Mouse (Mus musculus) embryonic facial prominence, embryonic 11.5 days (tissue): Measurements from ENCODE around the gene Slc41a3. TPM values are rescaled to one million over a fixed set of nuclear protein-coding genes. Genes with fewer than 3 reads are reported as not detected.
"Not testable (repeated sequence)": the region's sequence is repeated elsewhere in the genome, so short reads cannot be mapped to it uniquely, and the experiment has no call there.

ENCODE experiments used
- ATAC-seq: fragments of 200-750 bp; cut with Nextera tagmentation; replicated peaks from 2 replicates; pipeline ENCODE4 v1.8.0; 2017; ENCODE audit warnings: low read depth; ENCODE audit not compliant: insufficient number of reproducible peaks, low FRiP score, low TSS enrichment
- DNase-seq: peaks from one replicate; pipeline ENCODE4 v3.0.0-alpha.2; 2015; ENCODE audit warnings: low spot score
- H3K27ac ChIP-seq: fragments of 300-500 bp; sonication (generic); replicated peaks from 2 replicates; pipeline ENCODE4 v1.5.1; 2014; ENCODE audit warnings: mild to moderate bottlenecking, low read depth, low read length, control low read depth
- H3K27me3 ChIP-seq: fragments of 300-500 bp; sonication (generic); 2 replicates; pipeline ENCODE4 v1.6.1; 2014; ENCODE audit warnings: mild to moderate bottlenecking, low read length, moderate library complexity, mixed read lengths; ENCODE audit not compliant: control insufficient read depth, insufficient read depth
- H3K36me3 ChIP-seq: fragments of 300-500 bp; sonication (generic); replicated peaks from 2 replicates; pipeline ENCODE4 v1.6.1; 2014; ENCODE audit warnings: low read depth, mild to moderate bottlenecking, low read length, moderate library complexity, mixed read lengths; ENCODE audit not compliant: control insufficient read depth, insufficient read depth
- H3K4me1 ChIP-seq: fragments of 300-500 bp; sonication (generic); 2 replicates; pipeline ENCODE4 v1.6.1; 2014; ENCODE audit warnings: low read length, mixed read lengths; ENCODE audit not compliant: control insufficient read depth, insufficient read depth
- H3K4me2 ChIP-seq: fragments of 300-500 bp; sonication (generic); 2 replicates; pipeline ENCODE4 v1.6.1; 2014; ENCODE audit warnings: low read depth, mild to moderate bottlenecking, control low read depth, low read length, moderate library complexity
- H3K4me3 ChIP-seq: fragments of 300-500 bp; sonication (generic); 2 replicates; pipeline ENCODE4 v1.5.1; 2014; ENCODE audit warnings: low read depth, low read length, control low read depth
- H3K9ac ChIP-seq: fragments of 300-500 bp; sonication (generic); replicated peaks from 2 replicates; pipeline ENCODE4 v1.6.1; 2014; ENCODE audit warnings: mild to moderate bottlenecking, control low read depth, low read length
- H3K9me3 ChIP-seq: fragments of 300-500 bp; sonication (generic); replicated peaks from 2 replicates; pipeline ENCODE4 v1.6.1; 2016; ENCODE audit warnings: mild to moderate bottlenecking, low read length, inconsistent platforms, mixed read lengths; ENCODE audit not compliant: control insufficient read depth
- WGBS: fragments of 180-500 bp; shearing (Covaris S2); extraction: QIAGEN DNeasy Blood & Tissue Kit; methylation state at CpG from one replicate; pipeline ENCODE4 v1.1.7; 2014; 5-methylcytosine and 5-hydroxymethylcytosine counted together
- polyA plus RNA-seq: library from polyadenylated mRNA; unstranded; fragments of >200 nt; fragmentation: Nextera tagmentation; extraction: Ambion mirVana; gene quantifications from 2 replicates; pipeline ENCODE4 v1.2.1, GENCODE M21; 2014

Gene Slc41a3
- polyA plus RNA-seq, 1 experiment from 2014 or later, result 2.5 TPM

DNA sequence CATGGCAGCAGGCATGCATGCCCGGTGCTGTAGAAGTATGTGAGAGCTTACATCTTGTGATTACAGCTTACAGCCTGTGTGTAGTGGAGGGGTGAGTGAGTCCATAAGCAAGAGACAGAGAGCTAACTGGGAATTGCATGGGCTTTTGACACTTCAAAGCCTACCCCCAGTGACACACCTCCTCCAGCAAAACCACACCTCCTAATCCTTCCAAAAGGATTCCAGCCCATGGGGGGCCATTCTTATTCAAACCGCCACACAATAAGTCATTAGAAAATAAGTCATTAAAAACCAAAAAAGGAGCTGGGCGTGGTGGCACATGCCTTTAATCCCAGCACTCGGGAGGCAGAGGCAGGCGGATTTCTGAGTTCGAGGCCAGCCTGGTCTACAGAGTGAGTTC is 43.9 kb downstream of the Slc41a3 start:
- no peak overlapping the region for H3K4me3 ChIP-seq
- DNase-seq (no peak), ATAC-seq (no peak)
- H3K4me2 ChIP-seq, result no peak overlapping the region
- no peaks in the 10 kb centered on the region for H3K36me3 ChIP-seq
- no peak overlapping the region for H3K9ac ChIP-seq
- no peaks in the 10 kb centered on the region for H3K27me3 ChIP-seq
- no peak overlapping the region for H3K27ac ChIP-seq
- WGBS, result 94% methylated on average over 6 of the region's 6 CpGs
- no peaks in the 10 kb centered on the region for H3K4me1 ChIP-seq
- no peaks in the 10 kb centered on the region for H3K9me3 ChIP-seq

GRCm38 (mm10) chr6:90649279-90649678 is 44.8 kb downstream of the Slc41a3 start:
- Histone ChIP-seq H3K4me1 (no peaks in the 10 kb centered on the region), H3K27me3 (no peaks in the 10 kb centered on the region), H3K9ac (no peak overlapping the region), H3K4me2 (no peak overlapping the region), H3K27ac (no peak overlapping the region), H3K4me3 (no peak overlapping the region), H3K9me3 (no peaks in the 10 kb centered on the region), H3K36me3 (no peaks in the 10 kb centered on the region)
- WGBS, result 66% methylated on average over 4 of the region's 4 CpGs
- DNase-seq (no peak), ATAC-seq (no peak)

DNA sequence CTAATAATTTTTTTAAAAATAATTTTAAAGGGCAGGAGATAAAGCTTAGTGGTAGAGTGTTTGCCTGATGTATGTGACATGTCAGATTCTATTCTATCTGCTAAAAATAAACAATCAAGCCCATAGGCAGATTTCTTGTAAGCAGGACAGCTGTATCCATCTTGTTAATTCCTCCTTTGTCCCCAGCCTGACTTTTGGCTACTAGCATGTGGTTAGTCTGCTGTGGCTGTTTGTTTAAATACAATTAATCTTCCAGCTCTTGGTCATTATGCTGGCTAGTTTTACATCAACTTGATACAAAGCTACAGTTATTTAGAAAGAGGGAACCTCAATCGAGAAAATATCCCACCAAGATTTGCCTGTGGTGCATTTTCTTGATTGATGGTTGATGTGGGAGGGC is 46.1 kb downstream of the Slc41a3 start:
- no peak for ATAC-seq
- 68% methylated on average over 1 of the region's 1 CpGs for WGBS

DNA sequence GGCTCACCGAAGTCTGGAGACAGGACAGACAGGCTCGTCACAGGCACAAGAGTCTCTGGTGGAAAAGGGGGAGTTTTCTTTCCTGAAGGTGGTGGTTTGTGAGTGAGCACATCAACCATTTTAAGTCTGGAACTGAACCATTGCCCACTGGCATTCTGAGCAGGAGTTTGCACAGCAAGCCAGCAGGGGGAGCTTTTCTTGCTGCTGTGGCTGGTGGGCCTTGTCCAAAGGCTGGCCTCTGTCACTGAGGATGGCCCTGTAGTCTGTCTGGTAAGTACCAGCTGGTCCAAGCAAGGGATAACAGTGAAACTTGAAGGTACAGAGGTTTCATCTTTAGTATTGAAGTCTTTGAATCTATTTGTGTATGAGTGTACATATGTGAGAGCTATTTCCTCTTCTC is 49.2 kb downstream of the Slc41a3 start:
- no peak for ATAC-seq
- WGBS, result 56% methylated on average over 2 of the region's 2 CpGs
- H3K27ac ChIP-seq, result no peak overlapping the region

More for the DNA sequence above, 46.1 kb downstream of the Slc41a3 start:
- H3K4me1 ChIP-seq, result no peaks in the 10 kb centered on the region
- H3K9me3 ChIP-seq, result no peaks in the 10 kb centered on the region
- H3K27me3 ChIP-seq, result no peaks in the 10 kb centered on the region
- no peak overlapping the region for H3K4me2 ChIP-seq
- H3K27ac ChIP-seq, result no peak overlapping the region
- no peak overlapping the region for H3K9ac ChIP-seq
- no peaks in the 10 kb centered on the region for H3K36me3 ChIP-seq
- no peak for DNase-seq
- no peak overlapping the region for H3K4me3 ChIP-seq

GRCm38 (mm10) chr6:90656344-90656850 is 51.9 kb downstream of the Slc41a3 start:
- not testable (repeated sequence) for H3K36me3 ChIP-seq, H3K9me3 ChIP-seq, H3K4me1 ChIP-seq, DNase-seq, ATAC-seq, H3K4me2 ChIP-seq, H3K27ac ChIP-seq, H3K27me3 ChIP-seq, H3K4me3 ChIP-seq, H3K9ac ChIP-seq
- 59% methylated on average over 2 of the region's 2 CpGs for WGBS

More for the DNA sequence above, 49.2 kb downstream of the Slc41a3 start:
- DNase-seq, result peak; percentile 46
- H3K36me3 ChIP-seq, result no peaks in the 10 kb centered on the region
- no peak overlapping the region for H3K4me3 ChIP-seq
- no peak overlapping the region for H3K9ac ChIP-seq
- H3K27me3 ChIP-seq, result no peaks in the 10 kb centered on the region
- H3K9me3 ChIP-seq, result no peaks in the 10 kb centered on the region
- no peaks in the 10 kb centered on the region for H3K4me1 ChIP-seq
- no peak overlapping the region for H3K4me2 ChIP-seq

DNA sequence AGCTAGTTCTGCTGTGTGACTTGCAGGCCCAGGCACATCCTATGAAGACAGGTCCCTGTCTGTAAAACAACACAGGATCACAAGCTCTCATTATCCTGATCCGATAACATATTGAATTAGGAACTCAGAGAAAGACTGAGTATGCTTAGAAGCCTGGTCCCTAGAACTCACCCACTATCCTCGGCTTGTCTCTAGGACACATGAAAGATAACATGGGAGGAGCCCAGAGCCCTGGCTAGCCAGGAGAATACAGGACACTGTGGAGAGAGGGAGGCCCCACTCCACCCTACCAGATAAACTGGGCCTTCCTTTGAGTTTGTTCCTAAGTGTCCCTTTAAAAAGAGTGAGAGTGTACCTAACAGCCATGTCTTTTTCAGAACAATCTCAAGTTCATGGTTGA is 55.4 kb downstream of the Slc41a3 start:
- Histone ChIP-seq H3K4me1 (no peaks in the 10 kb centered on the region), H3K36me3 (no peaks in the 10 kb centered on the region; the same call in 1 of the 2 replicates), H3K27ac (no peak overlapping the region), H3K9ac (no peak overlapping the region), H3K4me2 (no peak overlapping the region), H3K27me3 (no peaks in the 10 kb centered on the region), H3K9me3 (no peaks in the 10 kb centered on the region), H3K4me3 (no peak overlapping the region)
- DNase-seq, result no peak
- 75% methylated on average over 2 of the region's 2 CpGs for whole genome bisulfite sequencing
- ATAC-seq, result no peak

DNA sequence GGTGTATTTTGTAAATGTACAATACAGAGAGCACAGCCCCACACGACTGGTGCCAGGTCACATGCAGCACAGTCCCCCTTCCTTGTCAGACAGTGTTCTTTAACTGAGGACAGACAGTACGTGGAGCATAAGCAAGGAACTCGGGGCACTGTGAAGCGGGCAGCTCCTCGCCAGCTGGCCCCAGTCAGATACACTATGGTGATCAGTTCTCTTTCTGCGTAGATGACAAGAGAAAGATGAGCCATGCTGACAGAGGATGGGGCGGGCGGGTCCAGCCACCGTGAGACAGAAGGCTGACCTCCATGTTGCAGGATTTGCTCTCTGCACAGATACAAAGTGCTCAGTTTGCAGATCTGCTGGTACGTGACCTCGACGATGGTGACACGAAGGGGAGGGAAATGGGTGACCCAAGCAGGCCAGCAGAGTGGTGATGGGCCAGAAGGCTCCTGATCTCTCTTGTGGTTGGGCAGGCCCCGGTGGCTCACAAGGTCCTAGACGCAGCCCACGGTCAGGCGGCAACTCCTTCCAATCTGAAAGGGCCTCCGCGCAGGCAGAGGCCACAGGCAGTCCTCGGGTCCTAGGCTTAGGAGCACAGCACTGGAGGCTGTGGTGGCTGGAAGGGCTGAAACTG is 56.0 kb downstream of the Slc41a3 start:
- Histone ChIP-seq H3K9me3 (no peaks in the 10 kb centered on the region), H3K27ac (no peak overlapping the region), H3K4me2 (no peak overlapping the region), H3K36me3 (no peaks in the 10 kb centered on the region; the same call in 1 of the 2 replicates), H3K27me3 (no peaks in the 10 kb centered on the region), H3K4me1 (no peaks in the 10 kb centered on the region), H3K9ac (no peak overlapping the region), H3K4me3 (no peak overlapping the region)
- DNase-seq (no peak), ATAC-seq (no peak)
- 90% methylated on average over 20 of the region's 20 CpGs for WGBS

DNA sequence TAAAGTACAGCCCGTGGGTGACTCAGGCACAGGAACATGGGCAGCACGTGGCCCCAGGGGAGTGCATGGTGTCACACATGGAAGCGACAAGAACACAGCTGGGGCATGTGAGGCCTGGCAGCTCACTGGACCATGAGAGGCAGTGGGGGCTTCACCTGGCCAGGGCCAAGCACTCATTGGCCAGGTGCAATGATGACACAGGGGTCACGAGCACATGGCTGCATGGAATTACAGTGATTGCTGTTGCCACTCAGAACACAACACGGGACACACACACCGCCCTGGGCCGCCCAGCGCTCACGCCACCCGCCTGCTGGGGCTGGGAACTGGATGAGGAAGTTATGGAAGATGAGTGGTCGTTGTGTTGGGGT is 56.5 kb downstream of the Slc41a3 start:
- 84% methylated on average over 11 of the region's 11 CpGs for WGBS
- Histone ChIP-seq H3K9ac (no peak overlapping the region), H3K27ac (no peak overlapping the region), H3K4me3 (no peak overlapping the region), H3K9me3 (no peaks in the 10 kb centered on the region), H3K4me1 (no peaks in the 10 kb centered on the region), H3K36me3 (no peaks in the 10 kb centered on the region; the same call in 1 of the 2 replicates), H3K27me3 (no peaks in the 10 kb centered on the region), H3K4me2 (no peak overlapping the region)
- DNase-seq (no peak), ATAC-seq (no peak)
